Mouse (Mus musculus) effector memory CD4-positive, alpha-beta T cell, adult 5 months (primary cell): ENCODE measurements around the gene Ctbp2. TPM values are rescaled to one million over a fixed set of nuclear protein-coding genes. Genes with fewer than 3 reads are reported as not detected.

ENCODE experiments used
- polyA plus RNA-seq: library from polyadenylated mRNA; unstranded; fragments of 100-300 nt; shearing (Covaris generic); gene quantifications from one replicate; pipeline ENCODE4 v1.2.1, GENCODE M21; 2017

Ctbp2 gene
- polyA plus RNA-seq: 0.61 TPM

GRCm38 (mm10) chr7:133123999-133124700, at the start of gene Ctbp2:
Gene Ctbp2, minus strand, starts transcription at chr7:133124354.

DNA sequence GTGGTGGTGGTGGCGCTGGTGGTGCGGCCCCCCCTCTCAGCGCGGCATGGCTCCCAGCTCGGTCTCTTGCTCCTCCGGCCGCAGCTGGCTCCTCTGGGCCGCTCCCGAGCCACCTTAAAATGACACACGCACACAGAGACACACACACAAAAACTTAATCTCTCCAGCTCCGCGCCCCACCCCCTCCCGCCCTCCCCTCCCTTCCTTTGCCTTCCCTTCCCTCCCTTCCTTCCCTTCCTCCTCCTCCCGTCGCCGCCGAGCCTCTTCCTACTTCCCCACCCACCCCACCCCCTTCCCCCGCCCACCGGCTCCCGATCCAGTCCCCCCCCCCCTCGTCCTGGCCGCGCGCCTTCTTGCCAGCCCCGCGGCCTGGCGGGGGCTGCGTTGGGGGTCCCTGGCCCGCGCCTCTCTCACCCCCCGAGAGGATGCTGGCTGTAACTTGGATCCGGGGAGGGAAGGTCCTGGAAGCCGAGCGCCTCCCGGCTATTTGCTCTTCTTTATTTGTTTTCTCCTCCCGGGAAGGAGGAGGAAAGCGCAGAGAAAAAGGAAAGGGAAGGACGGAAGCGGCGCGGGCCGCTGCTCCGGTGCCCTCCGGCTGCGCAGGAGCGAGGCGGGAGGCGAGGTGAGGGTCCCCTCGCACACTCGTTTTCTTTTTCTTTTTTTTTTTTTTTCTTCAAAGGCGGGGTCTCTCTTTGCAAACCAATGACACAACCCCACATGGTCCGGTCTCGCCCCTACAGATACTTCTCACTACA, 733 bp downstream of the Ctbp2 start, which contains the start of gene Fgfr2:
TSS of gene Fgfr2 (minus strand) at position 107 of the 755 bp plus-strand sequence.

Other genes starting within 250 kb of the Ctbp2 start
- 47.4 TPM for gene Zranb1, start 193.2 kb downstream of the Ctbp2 start, polyA plus RNA-seq
- gene Fgfr2, start 1.0 kb downstream of the Ctbp2 start, polyA plus RNA-seq: not detected